Mouse (Mus musculus): ENCODE data around the gene Col9a2. TPM values are rescaled to one million over a fixed set of nuclear protein-coding genes. Genes with fewer than 3 reads are reported as not detected.

Col9a2 gene
- polyA plus RNA-seq, 1 experiment from 2014 or later = 17.7 TPM

Other genes with a start within 250 kb of the Col9a2 start
- gene Nfyc, start 207.8 kb upstream of the Col9a2 start, polyA plus RNA-seq (2015; fragmentation: Nextera tagmentation; extraction: Ambion mirVana) = 86.6 and 90.8 TPM in 2 replicates
- 16.1 and 18.8 TPM in 2 replicates for gene Rims3, start 184.6 kb upstream of the Col9a2 start, polyA plus RNA-seq (2015; fragmentation: Nextera tagmentation; extraction: Ambion mirVana)
- 36.1 and 38.8 TPM in 2 replicates for gene Exo5, start 114.4 kb upstream of the Col9a2 start, polyA plus RNA-seq (2015; fragmentation: Nextera tagmentation; extraction: Ambion mirVana)
- gene Zfp69, start 87.7 kb upstream of the Col9a2 start, polyA plus RNA-seq (2015; fragmentation: Nextera tagmentation; extraction: Ambion mirVana) = 7.9 and 8.3 TPM in 2 replicates
- 42.0 and 42.4 TPM in 2 replicates for gene Smap2, start 22.1 kb upstream of the Col9a2 start, polyA plus RNA-seq (2015; fragmentation: Nextera tagmentation; extraction: Ambion mirVana)
- gene Zmpste24, start 58.9 kb downstream of the Col9a2 start, polyA plus RNA-seq (2015; fragmentation: Nextera tagmentation; extraction: Ambion mirVana) = 28.3 and 31.0 TPM in 2 replicates
- gene Tmco2, start 69.8 kb downstream of the Col9a2 start, polyA plus RNA-seq (2015; fragmentation: Nextera tagmentation; extraction: Ambion mirVana) = not detected in 2 replicates
- 25.6 and 29.9 TPM in 2 replicates for gene Rlf, start 175.7 kb downstream of the Col9a2 start, polyA plus RNA-seq (2015; fragmentation: Nextera tagmentation; extraction: Ambion mirVana)